Mouse (Mus musculus) brain, embryonic 14.5 days (tissue): Measurements from ENCODE around the gene Tbc1d2b. TPM values are rescaled to one million over a fixed set of nuclear protein-coding genes. Genes with fewer than 3 reads are reported as not detected.
A peak's percentile ranks its signal among the peaks of the same experiment; 100 is the strongest.

ENCODE experiments used
- DNase-seq: peaks from one replicate; pipeline ENCODE4 v3.0.0-alpha.2; 2011; ENCODE audit warnings: low read depth
- CTCF ChIP-seq: fragments of 200-500 bp; IDR thresholded peaks from 2 replicates; pipeline ENCODE4 v1.5.1; 2012; ENCODE audit warnings: inconsistent platforms, mild to moderate bottlenecking, moderate library complexity, borderline replicate concordance; ENCODE audit not compliant: insufficient read depth, insufficient read length; ENCODE audit errors: extremely low read depth
- POLR2A ChIP-seq: fragments of 200-500 bp; IDR thresholded peaks from 2 replicates; pipeline ENCODE4 v1.6.1; 2012; ENCODE audit warnings: mild to moderate bottlenecking, inconsistent platforms, borderline replicate concordance; ENCODE audit not compliant: poor library complexity, insufficient read depth, insufficient read length, severe bottlenecking; ENCODE audit errors: extremely low read depth
- polyA plus RNA-seq: library from polyadenylated mRNA; depleted of rRNA; stranded (reverse); fragments of >200 nt; gene quantifications from 2 replicates; pipeline ENCODE4 v1.2.3, GENCODE M21; 2012

Tbc1d2b gene
- polyA plus RNA-seq, 1 experiment, result 14.2 TPM

DNA sequence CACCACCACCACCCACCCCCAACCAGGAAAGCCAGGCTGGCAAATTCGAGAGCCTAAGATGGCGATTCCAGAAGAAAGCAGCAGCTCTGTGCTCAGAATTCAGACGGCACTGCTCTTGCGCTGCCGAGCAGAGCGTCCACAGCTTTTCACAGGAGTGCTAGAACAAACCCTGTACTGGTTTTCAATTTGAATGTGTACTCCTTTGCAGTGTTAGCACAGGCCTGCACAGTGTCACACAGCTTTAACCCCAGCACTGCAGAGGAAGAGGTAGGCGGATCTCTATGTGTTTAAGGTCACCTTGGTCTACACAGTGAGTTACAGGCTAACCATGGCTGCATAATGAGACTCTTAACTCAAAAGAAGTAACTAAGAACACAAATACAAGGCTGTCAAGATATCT lies 22.3 kb downstream of the Tbc1d2b start:
- no peak for TF ChIP-seq POLR2A
- no peak for TF ChIP-seq CTCF
- no peak for DNase-seq

DNA sequence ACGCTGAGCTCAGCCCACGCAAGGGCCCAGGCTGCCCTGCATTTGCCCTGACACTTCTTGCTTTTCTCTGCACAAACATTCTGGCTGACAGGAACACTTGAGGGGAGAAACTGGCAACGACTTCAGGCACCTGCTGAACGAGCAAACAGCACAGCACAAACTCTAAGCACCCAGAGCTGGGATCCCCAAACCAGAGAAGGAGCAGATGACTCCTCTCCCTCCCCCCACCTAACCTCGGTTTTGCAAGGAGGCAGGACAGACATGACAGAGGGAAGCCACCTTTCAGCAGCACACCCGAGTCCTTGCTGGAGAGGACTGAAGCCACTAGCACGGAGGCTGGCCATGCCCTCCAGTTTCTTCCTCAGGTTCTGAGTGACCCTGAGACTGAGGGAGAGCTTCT lies 23.3 kb downstream of the Tbc1d2b start:
- TF ChIP-seq CTCF, result no peak
- TF ChIP-seq POLR2A, result no peak
- no peak for DNase-seq

DNA sequence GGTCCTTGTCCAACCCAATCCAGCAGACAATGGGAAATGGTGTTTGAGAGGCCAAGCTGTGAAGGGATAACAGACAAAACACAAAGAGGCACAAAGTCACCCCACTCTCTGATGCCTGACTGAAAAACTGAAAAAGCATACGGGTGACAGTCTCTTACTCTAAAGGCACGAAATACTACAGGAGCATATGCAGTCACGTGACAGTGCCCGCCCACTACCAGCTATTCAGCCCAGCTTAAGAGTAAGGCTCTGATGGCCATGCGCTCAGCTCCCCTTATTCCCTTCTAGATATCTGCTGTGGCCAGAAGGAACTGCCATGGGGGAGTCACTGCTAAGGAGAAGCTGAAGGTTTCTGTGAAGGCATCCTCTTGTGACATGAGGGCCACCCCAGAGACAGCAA lies 24.8 kb downstream of the Tbc1d2b start:
- TF ChIP-seq CTCF, result no peak
- TF ChIP-seq POLR2A, result no peak
- no peak for DNase-seq

DNA sequence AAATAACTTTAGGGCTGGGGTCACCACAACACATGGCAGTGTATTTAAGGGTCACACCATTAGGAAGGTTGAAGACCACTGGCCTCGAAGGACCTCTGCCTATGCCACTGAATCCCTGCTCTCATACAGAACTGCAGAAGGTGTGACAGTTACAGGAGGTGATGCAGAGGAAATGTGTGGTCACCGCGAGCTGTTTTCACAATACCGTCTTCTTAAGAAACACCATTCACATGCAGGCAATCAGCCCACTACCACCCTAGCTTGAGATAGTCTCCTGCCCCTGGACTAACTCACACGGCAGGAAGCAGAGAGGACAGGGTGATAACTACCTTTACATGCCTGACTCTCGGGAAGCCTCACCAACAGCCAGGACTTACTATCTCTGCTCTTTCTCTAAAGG lies 25.4 kb downstream of the Tbc1d2b start:
- TF ChIP-seq POLR2A, result no peak
- TF ChIP-seq CTCF, result no peak
- DNase-seq, result no peak

GRCm38 (mm10) chr9:90244301-90245151 lies 26.1 kb downstream of the Tbc1d2b start:
- DNase-seq, result no peak
- TF ChIP-seq POLR2A (no peak), CTCF (no peak)

- TF ChIP-seq CTCF (no peak), POLR2A (no peak)
- DNase-seq, result no peak
These were observed 27.7 kb downstream of the Tbc1d2b start for GRCm38 (mm10) chr9:90242855-90243254.

GRCm38 (mm10) chr9:90242291-90242690 lies 28.3 kb downstream of the Tbc1d2b start:
- no peak for DNase-seq

GRCm38 (mm10) chr9:90241618-90242017 lies 29.0 kb downstream of the Tbc1d2b start:
- DNase-seq, result peak; percentile 12

More at GRCm38 (mm10) chr9:90242291-90242690, 28.3 kb downstream of the Tbc1d2b start:
- TF ChIP-seq CTCF (no peak), POLR2A (no peak)

DNA sequence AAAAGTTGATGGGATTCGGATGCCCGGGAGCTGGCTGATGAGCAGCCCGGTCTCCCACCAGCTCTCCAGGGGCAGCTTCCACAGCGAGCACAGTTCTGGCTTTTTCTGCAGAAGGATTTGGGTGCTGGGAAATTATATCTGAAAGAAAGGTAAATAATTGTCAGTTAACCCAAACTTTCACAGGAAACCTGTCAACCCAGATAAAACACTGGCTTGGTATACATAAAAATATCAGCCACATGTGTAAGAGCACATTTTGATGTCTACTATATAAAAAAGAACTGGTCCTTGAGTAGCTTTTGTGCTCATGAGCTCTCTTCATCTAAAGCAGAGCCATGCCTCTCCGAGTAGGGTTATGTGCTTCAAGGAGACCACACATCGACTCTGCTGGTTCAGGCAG lies 29.6 kb downstream of the Tbc1d2b start:
- TF ChIP-seq CTCF (no peak), POLR2A (no peak)
- DNase-seq, result no peak

More at GRCm38 (mm10) chr9:90241618-90242017, 29.0 kb downstream of the Tbc1d2b start:
- TF ChIP-seq CTCF, result peak; percentile 46; the same call in 1 of the 2 replicates
- TF ChIP-seq POLR2A, result no peak

GRCm38 (mm10) chr9:90240560-90240959 lies 30.0 kb downstream of the Tbc1d2b start:
- DNase-seq, result peak; percentile 42
- TF ChIP-seq POLR2A, result no peak
- no peak for TF ChIP-seq CTCF

DNA sequence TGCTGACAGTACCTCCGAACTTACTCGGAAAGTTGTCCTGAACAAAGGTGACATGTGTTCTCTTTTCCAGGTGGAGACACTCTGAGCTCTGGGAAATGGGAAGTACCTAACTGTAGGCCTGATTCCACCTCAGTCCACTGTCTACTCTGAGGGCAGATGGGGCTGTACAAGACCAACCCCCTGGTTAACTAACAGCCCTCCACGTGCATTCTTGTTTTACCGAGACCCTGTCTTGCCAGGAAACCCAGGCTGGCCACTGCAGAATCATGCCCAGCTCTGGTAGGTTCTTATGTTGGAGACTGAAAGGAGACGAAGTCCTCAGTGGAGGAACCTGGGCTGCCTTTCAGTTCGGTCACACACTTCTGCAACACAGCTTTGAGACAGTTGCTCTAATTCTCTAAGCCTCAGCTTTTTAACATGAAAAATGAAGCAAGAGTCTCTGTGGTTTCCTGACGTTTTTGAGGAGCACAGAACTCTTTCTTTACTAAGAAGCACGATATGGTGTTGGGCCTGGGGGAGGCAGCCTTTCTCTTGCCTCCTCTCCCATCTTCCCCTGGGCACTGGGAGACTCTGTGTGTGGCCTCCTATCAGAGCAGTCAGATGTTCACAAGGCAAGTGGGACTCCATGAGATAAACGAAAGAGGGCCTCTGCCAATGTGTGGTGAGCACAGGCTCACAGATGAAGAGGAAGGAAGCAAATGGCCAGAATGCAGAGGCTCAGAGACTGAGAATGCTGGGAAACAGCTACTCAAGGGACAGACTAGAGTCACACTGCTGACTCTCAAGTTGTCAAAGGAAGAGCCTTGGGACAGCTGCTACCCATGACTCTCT lies 33.2 kb downstream of the Tbc1d2b start:
- no peak for TF ChIP-seq POLR2A
- no peak for TF ChIP-seq CTCF
- no peak for DNase-seq

GRCm38 (mm10) chr9:90236817-90237216 lies 33.8 kb downstream of the Tbc1d2b start:
- DNase-seq, result no peak
- TF ChIP-seq POLR2A, result no peak
- no peak for TF ChIP-seq CTCF

- no peak for DNase-seq
- TF ChIP-seq CTCF (no peak), POLR2A (no peak)
These were observed 35.2 kb downstream of the Tbc1d2b start for GRCm38 (mm10) chr9:90235258-90235882.
